Mouse (Mus musculus) stomach, embryonic 14.5 days (tissue): ENCODE results near the gene Lgals1. TPM values are rescaled to one million over a fixed set of nuclear protein-coding genes. Genes with fewer than 3 reads are reported as not detected.

Source experiments
- ATAC-seq: fragments of 200-750 bp; cut with Nextera tagmentation; 2 replicates; pipeline ENCODE4 v1.8.0; 2017; ENCODE audit warnings: low read depth, moderate TSS enrichment; ENCODE audit not compliant: insufficient number of reproducible peaks, insufficient read depth, low FRiP score
- H3K27ac ChIP-seq: fragments of 300-500 bp; sonication (generic); 2 replicates; pipeline ENCODE4 v1.5.1; 2014; ENCODE audit warnings: mild to moderate bottlenecking, low read length, moderate library complexity, mixed read lengths
- H3K27me3 ChIP-seq: fragments of 300-500 bp; sonication (generic); 2 replicates; pipeline ENCODE4 v1.6.1; 2014; ENCODE audit warnings: low read length, control low read depth, mixed read lengths; ENCODE audit not compliant: control insufficient read depth, insufficient read depth
- H3K36me3 ChIP-seq: fragments of 300-500 bp; sonication (generic); 2 replicates; pipeline ENCODE4 v1.6.1; 2014; ENCODE audit warnings: mild to moderate bottlenecking, control low read depth, low read length, moderate library complexity, mixed read lengths; ENCODE audit not compliant: control insufficient read depth, insufficient read depth
- H3K4me1 ChIP-seq: fragments of 300-500 bp; sonication (generic); 2 replicates; pipeline ENCODE4 v1.6.1; 2014; ENCODE audit warnings: low read length, control low read depth, mixed read lengths; ENCODE audit not compliant: control insufficient read depth, insufficient read depth
- H3K4me2 ChIP-seq: fragments of 300-500 bp; sonication (generic); replicated peaks from 2 replicates; pipeline ENCODE4 v1.6.1; 2014; ENCODE audit warnings: low read depth, low read length, control low read depth
- H3K4me3 ChIP-seq: fragments of 300-500 bp; sonication (generic); 2 replicates; pipeline ENCODE4 v1.5.1; 2014; ENCODE audit warnings: low read depth, low read length, control low read depth
- H3K9ac ChIP-seq: fragments of 300-500 bp; sonication (generic); replicated peaks from 2 replicates; pipeline ENCODE4 v1.6.1; 2014; ENCODE audit warnings: low read depth, mild to moderate bottlenecking, control low read depth, low read length, moderate library complexity, mixed read lengths
- H3K9me3 ChIP-seq: fragments of 300-500 bp; sonication (generic); 2 replicates; pipeline ENCODE4 v1.6.1; 2016; ENCODE audit warnings: low read depth, low read length, control low read depth; ENCODE audit not compliant: control insufficient read depth
- WGBS: fragments of 180-500 bp; shearing (Covaris S2); extraction: QIAGEN DNeasy Blood & Tissue Kit; methylation state at CpG from one replicate; pipeline ENCODE4 v1.1.7; 2014; 5-methylcytosine and 5-hydroxymethylcytosine counted together
- polyA plus RNA-seq: library from polyadenylated mRNA; unstranded; fragments of >200 nt; fragmentation: Nextera tagmentation; extraction: Ambion mirVana; gene quantifications from 2 replicates; pipeline ENCODE4 v1.2.1, GENCODE M21; 2014

The Lgals1 gene
- polyA plus RNA-seq, 1 experiment from 2014 or later = 1,697 TPM

GRCm38 (mm10) chr15:78900585-78901421 lies 25.7 kb upstream of the Lgals1 start:
- peaks cover 30% of the 10 kb centered on the region; the same call in 1 of the 2 replicates for H3K36me3 ChIP-seq
- peaks cover 37% of the 10 kb centered on the region for H3K4me1 ChIP-seq
- peak overlapping the region; percentile 67 for H3K4me3 ChIP-seq
- no peaks in the 10 kb centered on the region for H3K27me3 ChIP-seq
- peak overlapping the region; percentile 67 for H3K4me2 ChIP-seq
- peak overlapping the region; percentile 82 for H3K27ac ChIP-seq
- H3K9ac ChIP-seq = peak overlapping the region; percentile 67
- 10% methylated on average over 18 of the region's 18 CpGs for WGBS
- 0 out of 2 replicates have a peak, but pooled peaks have one; percentile 5 for ATAC-seq
- H3K9me3 ChIP-seq = no peaks in the 10 kb centered on the region

- Histone ChIP-seq H3K4me3 (peak overlapping the region; percentile 67), H3K36me3 (peaks cover 35% of the 10 kb centered on the region; the same call in 1 of the 2 replicates), H3K4me2 (peak overlapping the region; percentile 67), H3K9ac (peak overlapping the region; percentile 67), H3K9me3 (no peaks in the 10 kb centered on the region), H3K4me1 (peaks cover 33% of the 10 kb centered on the region), H3K27me3 (no peaks in the 10 kb centered on the region), H3K27ac (peak overlapping the region; percentile 82; the same call in 1 of the 2 replicates)
- ATAC-seq = 0 out of 2 replicates have a peak, but pooled peaks have one; percentile 1
- WGBS = 36% methylated on average over 8 of the region's 8 CpGs
Observed at GRCm38 (mm10) chr15:78901422-78901789, 25.1 kb upstream of the Lgals1 start.

GRCm38 (mm10) chr15:78903243-78903642 lies 23.3 kb upstream of the Lgals1 start:
- no peak for ATAC-seq
- Histone ChIP-seq H3K27ac (no peak overlapping the region), H3K36me3 (peaks cover 54% of the 10 kb centered on the region), H3K9me3 (no peaks in the 10 kb centered on the region), H3K4me1 (peaks cover 25% of the 10 kb centered on the region), H3K27me3 (no peaks in the 10 kb centered on the region), H3K4me2 (0 out of 2 replicates have a peak overlapping the region, but pooled peaks have one; percentile 10), H3K4me3 (no peak overlapping the region), H3K9ac (no peak overlapping the region)
- WGBS = 10% methylated on average over 2 of the region's 2 CpGs

- H3K4me2 ChIP-seq = no peak overlapping the region
- H3K36me3 ChIP-seq = peaks cover 80% of the 10 kb centered on the region
- no peak for ATAC-seq
- no peak overlapping the region for H3K27ac ChIP-seq
- no peaks in the 10 kb centered on the region for H3K27me3 ChIP-seq
- H3K4me1 ChIP-seq = no peaks in the 10 kb centered on the region
- no peak overlapping the region for H3K4me3 ChIP-seq
- H3K9me3 ChIP-seq = no peaks in the 10 kb centered on the region
- no peak overlapping the region for H3K9ac ChIP-seq
- 67% methylated on average over 7 of the region's 7 CpGs for WGBS
Observed at GRCm38 (mm10) chr15:78908399-78908798, 18.1 kb upstream of the Lgals1 start.

GRCm38 (mm10) chr15:78908982-78909381 lies 17.5 kb upstream of the Lgals1 start:
- H3K4me2 ChIP-seq = no peak overlapping the region
- no peaks in the 10 kb centered on the region for H3K9me3 ChIP-seq
- H3K4me1 ChIP-seq = no peaks in the 10 kb centered on the region
- no peak overlapping the region for H3K4me3 ChIP-seq
- no peak overlapping the region for H3K27ac ChIP-seq
- ATAC-seq = no peak
- 88% methylated on average over 8 of the region's 8 CpGs for WGBS
- H3K27me3 ChIP-seq = no peaks in the 10 kb centered on the region
- peaks cover 74% of the 10 kb centered on the region for H3K36me3 ChIP-seq
- no peak overlapping the region for H3K9ac ChIP-seq

- Histone ChIP-seq H3K27me3 (no peaks in the 10 kb centered on the region), H3K4me2 (no peak overlapping the region), H3K27ac (no peak overlapping the region), H3K9me3 (no peaks in the 10 kb centered on the region), H3K9ac (no peak overlapping the region), H3K36me3 (peaks cover 46% of the 10 kb centered on the region), H3K4me3 (no peak overlapping the region), H3K4me1 (peaks cover 19% of the 10 kb centered on the region)
- no peak for ATAC-seq
- 33% methylated on average over 9 of the region's 9 CpGs for WGBS
Observed at GRCm38 (mm10) chr15:78912040-78912439, 14.5 kb upstream of the Lgals1 start.

GRCm38 (mm10) chr15:78913632-78914090 lies 12.9 kb upstream of the Lgals1 start, which contains the start of gene Pdxp:
TSS of gene Pdxp (plus strand) at chr15:78913919.
- under 1% methylated on average over 50 of the region's 51 CpGs for WGBS
- H3K27ac ChIP-seq = peak within 1 kb of the TSS; percentile 91
- peak; percentile 91 for ATAC-seq
- H3K4me1 ChIP-seq = peaks cover 19% of the 10 kb centered on the region
- peak within 1 kb of the TSS; percentile 97 for H3K4me2 ChIP-seq
- H3K27me3 ChIP-seq = no peaks in the 10 kb centered on the region
- H3K9me3 ChIP-seq = no peaks in the 10 kb centered on the region
- peaks cover 34% of the 10 kb centered on the region for H3K36me3 ChIP-seq
- peak within 1 kb of the TSS; percentile 74 for H3K9ac ChIP-seq
- peak within 1 kb of the TSS; percentile 70 for H3K4me3 ChIP-seq

GRCm38 (mm10) chr15:78914091-78914822 lies 12.3 kb upstream of the Lgals1 start:
- ATAC-seq = peak; percentile 47

More at GRCm38 (mm10) chr15:78914091-78914822, 12.3 kb upstream of the Lgals1 start:
- H3K9ac ChIP-seq = peak overlapping the region; percentile 74
- H3K36me3 ChIP-seq = peaks cover 30% of the 10 kb centered on the region
- H3K9me3 ChIP-seq = no peaks in the 10 kb centered on the region
- WGBS = 0% methylated on average over 72 of the region's 87 CpGs
- peak overlapping the region; percentile 91 for H3K27ac ChIP-seq
- peaks cover 19% of the 10 kb centered on the region for H3K4me1 ChIP-seq
- peak overlapping the region; percentile 70 for H3K4me3 ChIP-seq
- peak overlapping the region; percentile 97 for H3K4me2 ChIP-seq
- no peaks in the 10 kb centered on the region for H3K27me3 ChIP-seq
